ENCODE assay signal across 26 mouse cellular contexts in the genomic region with DNA sequence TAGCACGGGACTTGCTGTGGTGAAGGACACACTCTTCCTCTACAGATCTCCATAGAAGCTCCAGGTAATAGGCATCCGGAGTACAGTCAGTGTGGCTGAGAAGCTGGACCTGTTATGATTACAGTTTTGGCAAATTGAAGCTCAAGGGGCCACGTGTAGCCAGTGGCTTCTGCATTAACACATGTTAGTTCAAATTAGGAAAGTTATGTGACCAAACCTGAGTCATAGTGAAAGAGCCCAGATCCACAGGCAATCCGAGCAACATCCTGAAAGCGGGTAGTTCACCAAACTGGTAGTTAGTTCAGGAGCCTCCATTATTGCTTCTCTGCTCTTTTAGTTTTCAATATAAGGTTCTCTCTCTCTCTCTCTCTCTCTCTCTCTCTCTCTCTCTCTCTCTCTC. TPM values are rescaled to one million over a fixed set of nuclear protein-coding genes. Genes with fewer than 3 reads are reported as not detected.
DNase-seq lines count a peak whose midpoint lies in the region; ATAC-seq and TF ChIP-seq lines count a peak whose summit lies in the region.
"Had no signal": no experiment of that assay in that cellular context is flagged by ENCODE, and none has a peak within 500 bp of the region (broad histone marks: within the 10 kb centered on the region; RNA-seq: fewer than 3 reads in every experiment).

No protein-coding gene starts in this region.

- no peaks in the 10 kb centered on the region for H3K4me1 ChIP-seq in midbrain, embryonic 11.5 days (ENCODE audit: control insufficient read depth, insufficient read depth, low read length)
- H3K4me1 ChIP-seq in midbrain, embryonic 15.5 days, result no peaks in the 10 kb centered on the region
- H3K4me1 ChIP-seq in CH12.LX (ENCODE audit: control insufficient read depth in 1 of 2, insufficient read depth in 2 of 2), result peaks cover 6 to 60% of the 10 kb centered on the region in 2 experiments
- H3K4me1 ChIP-seq in forebrain, embryonic 13.5 days, result no peaks in the 10 kb centered on the region; the same call in 1 of the 2 replicates
- no peaks in the 10 kb centered on the region for H3K4me1 ChIP-seq in heart, embryonic 11.5 days (ENCODE audit: control insufficient read depth, insufficient read depth, low read length)
- H3K4me1 ChIP-seq: embryonic facial prominence, embryonic 12.5 days had no signal

- H3K4me2 ChIP-seq in midbrain, embryonic 11.5 days, result no peak overlapping the region
- no peak overlapping the region for H3K4me2 ChIP-seq in midbrain, embryonic 15.5 days
- H3K4me2 ChIP-seq in CH12.LX (ENCODE audit: insufficient read depth, low read depth, poor library complexity, severe bottlenecking), result 0 out of 2 replicates have a peak overlapping the region, but pooled peaks have one; percentile 4
- no peak overlapping the region for H3K4me2 ChIP-seq in forebrain, embryonic 13.5 days
- H3K4me2 ChIP-seq in heart, embryonic 11.5 days, result no peak overlapping the region
- H3K4me2 ChIP-seq: embryonic facial prominence, embryonic 12.5 days had no signal

- peak; percentile 74 for TF ChIP-seq EP300 in CH12.LX (IDR thresholded peaks at IDR 0.05; ENCODE audit: low read length)

- no peak overlapping the region for H3K4me3 ChIP-seq in midbrain, embryonic 11.5 days (ENCODE audit: low read depth, low read length)
- no peak overlapping the region for H3K4me3 ChIP-seq in midbrain, embryonic 15.5 days
- no peak overlapping the region for H3K4me3 ChIP-seq in CH12.LX (replicated peaks in 1 of 3; ENCODE audit: low read depth in 2 of 3, low read length in 2 of 3, poor library complexity in 1 of 3)
- H3K4me3 ChIP-seq in forebrain, embryonic 13.5 days, result no peak overlapping the region
- H3K4me3 ChIP-seq in heart, embryonic 11.5 days (ENCODE audit: low read depth, low read length), result no peak overlapping the region
- H3K4me3 ChIP-seq: embryonic facial prominence, embryonic 10.5 days; embryonic facial prominence, embryonic 12.5 days had no signal

- dilution Hi-C loops in CH12.LX (cut with MboI; ENCODE audit: extremely low pct_ligation_motif_present, extremely low pct_unique_long_range_greater_than_20kb, low sequenced_read_pairs), result no loop called here

- WGBS in midbrain, embryonic 11.5 days, result 88% methylated on average over 5 of the region's 5 CpGs
- WGBS in midbrain, embryonic 15.5 days, result 92% methylated on average over 5 of the region's 5 CpGs
- 92% methylated on average over 5 of the region's 5 CpGs for WGBS in forebrain, embryonic 13.5 days
- 81% methylated on average over 5 of the region's 5 CpGs for WGBS in heart, embryonic 11.5 days (ENCODE audit: insufficient replicate concordance)

- no peaks in the 10 kb centered on the region for H3K9me3 ChIP-seq in midbrain, embryonic 11.5 days (ENCODE audit: control insufficient read depth, low read length)
- H3K9me3 ChIP-seq in midbrain, embryonic 15.5 days, result no peaks in the 10 kb centered on the region
- no peaks in the 10 kb centered on the region for H3K9me3 ChIP-seq in CH12.LX (replicated peaks; ENCODE audit: low read length)
- no peaks in the 10 kb centered on the region for H3K9me3 ChIP-seq in forebrain, embryonic 13.5 days (replicated peaks)
- H3K9me3 ChIP-seq in heart, embryonic 11.5 days (replicated peaks; ENCODE audit: control insufficient read depth, low read length), result no peaks in the 10 kb centered on the region
- H3K9me3 ChIP-seq: embryonic facial prominence, embryonic 10.5 days; embryonic facial prominence, embryonic 12.5 days had no signal

- no peak for TF ChIP-seq POLR2A in CH12.LX (IDR thresholded peaks at IDR 0.05; ENCODE audit: low read depth, low read length)

- H3K79me2 ChIP-seq in CH12.LX (replicated peaks; ENCODE audit: control insufficient read depth, extremely low read depth, insufficient read depth, poor library complexity, severe bottlenecking), result no peaks in the 10 kb centered on the region

- no peak for TF ChIP-seq RAD21 in CH12.LX (IDR thresholded peaks at IDR 0.05; ENCODE audit: low read depth, low read length)

- H3K27me3 ChIP-seq in midbrain, embryonic 11.5 days (ENCODE audit: control insufficient read depth, insufficient read depth, low read length), result no peaks in the 10 kb centered on the region
- no peaks in the 10 kb centered on the region for H3K27me3 ChIP-seq in midbrain, embryonic 15.5 days (replicated peaks)
- no peaks in the 10 kb centered on the region for H3K27me3 ChIP-seq in CH12.LX (replicated peaks)
- no peaks in the 10 kb centered on the region for H3K27me3 ChIP-seq in forebrain, embryonic 13.5 days
- H3K27me3 ChIP-seq in heart, embryonic 11.5 days (ENCODE audit: control insufficient read depth, insufficient read depth, low read length), result no peaks in the 10 kb centered on the region
- H3K27me3 ChIP-seq: embryonic facial prominence, embryonic 12.5 days had no signal

- no peaks in the 10 kb centered on the region for H3K36me3 ChIP-seq in midbrain, embryonic 11.5 days (ENCODE audit: control insufficient read depth, insufficient read depth, low read length)
- no peaks in the 10 kb centered on the region for H3K36me3 ChIP-seq in midbrain, embryonic 15.5 days (replicated peaks)
- peaks cover 0 to 50% of the 10 kb centered on the region in 2 experiments for H3K36me3 ChIP-seq in CH12.LX (replicated peaks in 1 of 2; ENCODE audit: control insufficient read depth in 1 of 2, insufficient read depth in 1 of 2, low read length in 1 of 2)
- H3K36me3 ChIP-seq in forebrain, embryonic 13.5 days (ENCODE audit: poor library complexity, severe bottlenecking), result no peaks in the 10 kb centered on the region
- no peaks in the 10 kb centered on the region for H3K36me3 ChIP-seq in heart, embryonic 11.5 days (ENCODE audit: control insufficient read depth, insufficient read depth, low read length)
- H3K36me3 ChIP-seq: embryonic facial prominence, embryonic 12.5 days had no signal

- TF ChIP-seq CTCF in CH12.LX (conservative IDR thresholded peaks at IDR 0.05 in 1 of 2, IDR thresholded peaks at IDR 0.05 in 1 of 2; ENCODE audit: low read depth in 2 of 2, low read length in 2 of 2), result no peak

- peak; percentile 79 for DNase-seq in midbrain, embryonic 11.5 days (ENCODE audit: low spot score, missing footprints)
- peak; percentile 72 for DNase-seq in CH12.LX (ENCODE audit: extremely low read depth)
- DNase-seq in induced T-regulatory cell, adult 2 months (ENCODE audit: low read depth), result peak; percentile 14
- DNase-seq in layer of hippocampus, postnatal 25 days (ENCODE audit: extremely low spot score in 1 of 2, low spot score in 1 of 2), result no peak
- DNase-seq: adrenal gland, adult 2 months; adrenal gland, postnatal 10 days; adrenal gland, postnatal 25 days; B cell, adult 2 months; cerebellum, adult 11-12 months; cerebellum, adult 2 months; cerebellum, adult 9-10 months; cerebellum, postnatal 10 days; cerebellum, postnatal 25 days had no signal

- no peak for ATAC-seq in midbrain, embryonic 11.5 days (ENCODE audit: low FRiP score)
- ATAC-seq in midbrain, embryonic 15.5 days (replicated peaks), result no peak
- no peak for ATAC-seq in forebrain, embryonic 13.5 days
- no peak for ATAC-seq in heart, embryonic 11.5 days (replicated peaks; ENCODE audit: insufficient number of reproducible peaks, low FRiP score, low TSS enrichment)
- ATAC-seq: CD4-positive, CD25-positive, alpha-beta regulatory T cell, adult 4 months; forebrain, embryonic 14.5 days; forebrain, embryonic 16.5 days had no signal

- H3K9ac ChIP-seq in midbrain, embryonic 11.5 days (ENCODE audit: low read length), result no peak overlapping the region
- no peak overlapping the region for H3K9ac ChIP-seq in midbrain, embryonic 15.5 days
- H3K9ac ChIP-seq in CH12.LX (ENCODE audit: insufficient read depth, low read depth), result no peak overlapping the region
- no peak overlapping the region for H3K9ac ChIP-seq in forebrain, embryonic 13.5 days
- no peak overlapping the region for H3K9ac ChIP-seq in heart, embryonic 11.5 days (ENCODE audit: low read depth, low read length)
- H3K9ac ChIP-seq: embryonic facial prominence, embryonic 12.5 days had no signal

- in situ Hi-C loops in CH12.LX (cut with MboI; ENCODE audit: low pct_ligation_motif_present, low pct_unique_long_range_greater_than_20kb, low sequenced_read_pairs), result no loop called here

- no peak overlapping the region for H3K27ac ChIP-seq in midbrain, embryonic 11.5 days (ENCODE audit: low read depth, low read length)
- H3K27ac ChIP-seq in midbrain, embryonic 15.5 days, result no peak overlapping the region
- H3K27ac ChIP-seq in CH12.LX (ENCODE audit: insufficient read depth, low read depth), result no peak overlapping the region
- H3K27ac ChIP-seq in forebrain, embryonic 13.5 days, result no peak overlapping the region
- no peak overlapping the region for H3K27ac ChIP-seq in heart, embryonic 11.5 days (ENCODE audit: low read depth, low read length)
- H3K27ac ChIP-seq: embryonic facial prominence, embryonic 10.5 days; embryonic facial prominence, embryonic 12.5 days had no signal

TF ChIP-seq in CH12.LX, 34 proteins besides CTCF, POLR2A, EP300 and RAD21 (continues in another document):
- TF ChIP-seq JUND (conservative IDR thresholded peaks at IDR 0.05; ENCODE audit: low read depth, low read length) (peak; percentile 83), HCFC1 (IDR thresholded peaks at IDR 0.05; ENCODE audit: low read depth, low read length) (no peak), E2F4 (IDR thresholded peaks at IDR 0.05; ENCODE audit: insufficient replicate concordance, low read depth, low read length) (no peak), PAX5 (IDR thresholded peaks at IDR 0.05; ENCODE audit: low read length) (no peak), ZNF384 (IDR thresholded peaks at IDR 0.05; ENCODE audit: low read depth, low read length) (no peak), BHLHE40 (IDR thresholded peaks at IDR 0.05; ENCODE audit: low read depth, low read length) (peak; percentile 59; the same call in 1 of the 2 replicates)

RNA-seq across cellular contexts. Expression of a gene that starts 14.5 kb away (rescaled TPM):
- 11.2 and 12.8 TPM in 2 replicates for polyA plus RNA-seq in midbrain, embryonic 11.5 days (2014; fragmentation: Nextera tagmentation; extraction: Ambion mirVana)
- 7.1 and 7.5 TPM in 2 replicates for polyA plus RNA-seq in midbrain, embryonic 15.5 days (2015; fragmentation: Nextera tagmentation; extraction: Ambion mirVana)
- 9.0 and 14.4 TPM in 2 replicates for total RNA-seq in CH12.LX (2012; rRNA removed)
- total RNA-seq in CH12.LX (2014; rRNA removed), result 21.6 and 30.2 TPM in 2 replicates
- 27.8 and 32.7 TPM in 2 replicates for polyA plus RNA-seq in CH12.LX (2012; ENCODE audit: insufficient read length, low read depth)
- 10 to 100 TPM; 23.5 to 29.4 TPM for total RNA-seq in layer of hippocampus, postnatal 25 days (2021)
- polyA plus RNA-seq in forebrain, embryonic 13.5 days (2015; fragmentation: Nextera tagmentation; extraction: Ambion mirVana), result 9.8 and 10.3 TPM in 2 replicates
- polyA plus RNA-seq in heart, embryonic 11.5 days (2014; fragmentation: Nextera tagmentation; extraction: Ambion mirVana), result 27.1 and 32.7 TPM in 2 replicates

RNA-seq across cellular contexts. Expression of a gene that starts 59.7 kb away (rescaled TPM):
- polyA plus RNA-seq in midbrain, embryonic 11.5 days (2014; fragmentation: Nextera tagmentation; extraction: Ambion mirVana), result 0.32 and 0.36 TPM in 2 replicates
- 0.26 and 0.49 TPM in 2 replicates for polyA plus RNA-seq in midbrain, embryonic 15.5 days (2015; fragmentation: Nextera tagmentation; extraction: Ambion mirVana)
- total RNA-seq in CH12.LX (2012; rRNA removed), result not detected in 2 replicates
- total RNA-seq in CH12.LX (2014; rRNA removed), result not detected in 2 replicates
- not detected in 2 replicates for polyA plus RNA-seq in CH12.LX (2012; ENCODE audit: insufficient read length, low read depth)
- not detected for total RNA-seq in layer of hippocampus, postnatal 25 days (2021)
- polyA plus RNA-seq in forebrain, embryonic 13.5 days (2015; fragmentation: Nextera tagmentation; extraction: Ambion mirVana), result 0.24 and 0.36 TPM in 2 replicates
- not detected in 2 replicates for polyA plus RNA-seq in heart, embryonic 11.5 days (2014; fragmentation: Nextera tagmentation; extraction: Ambion mirVana)
- total RNA-seq: adrenal gland, adult 2 months; adrenal gland, postnatal 10 days; adrenal gland, postnatal 25 days; ES-E14; MEL had no signal
- polyA plus RNA-seq: adrenal gland, adult 2 months; CD4-positive, CD25-positive, alpha-beta regulatory T cell, adult 4 months; cortical plate, adult 2 months; embryonic facial prominence, embryonic 14.5 days; forebrain, embryonic 11.5 days; forebrain, embryonic 16.5 days had no signal

Comparison
In these comparisons a context has a peak if more than half of its experiments do, and no peak if none do; other contexts are left out.
1. DNase-seq: peak in midbrain, embryonic 11.5 days (single experiment), CH12.LX (single experiment) and induced T-regulatory cell, adult 2 months (single experiment); none in layer of hippocampus, postnatal 25 days (0 of 2).